11 mouse cellular contexts compared by ENCODE assay signal in genomic region chr12:28872271-28872670, GRCm38 (mm10).
DNase-seq lines count a peak whose midpoint lies in the region; ATAC-seq lines count a peak whose summit lies in the region.
"Had no signal": no experiment of that assay in that cellular context is flagged by ENCODE, and none has a peak within 500 bp of the region (broad histone marks: within the 10 kb centered on the region; RNA-seq: fewer than 3 reads in every experiment).

No protein-coding gene starts in this region.

- WGBS in midbrain, embryonic 15.5 days = 86% methylated on average over 12 of the region's 12 CpGs
- 87% methylated on average over 12 of the region's 12 CpGs for WGBS in midbrain, embryonic 13.5 days

- DNase-seq in gonadal fat pad, adult 2 months (ENCODE audit: low read depth) = peak; percentile 14
- DNase-seq in left cerebral cortex, adult 8-10 months (ENCODE audit: low spot score in 2 of 2) = peak; percentile 46 to 96
- peak; percentile 96 for DNase-seq in telencephalon, adult 2 months (ENCODE audit: low read depth, low spot score)
- DNase-seq in thymus, postnatal 25 days = no peak
- DNase-seq: cerebellum, postnatal 25 days; lung, adult 18-20 months had no signal

- no peak overlapping the region for H3K4me3 ChIP-seq in midbrain, embryonic 15.5 days
- no peak overlapping the region for H3K4me3 ChIP-seq in midbrain, embryonic 13.5 days (replicated peaks)
- H3K4me3 ChIP-seq: forebrain, embryonic 10.5 days; limb, embryonic 10.5 days had no signal

- no peaks in the 10 kb centered on the region for H3K27me3 ChIP-seq in midbrain, embryonic 15.5 days (replicated peaks)
- no peaks in the 10 kb centered on the region for H3K27me3 ChIP-seq in midbrain, embryonic 13.5 days

- H3K4me2 ChIP-seq in midbrain, embryonic 15.5 days = no peak overlapping the region
- no peak overlapping the region for H3K4me2 ChIP-seq in midbrain, embryonic 13.5 days (replicated peaks)

- peaks cover 15% of the 10 kb centered on the region for H3K4me1 ChIP-seq in midbrain, embryonic 15.5 days
- H3K4me1 ChIP-seq in midbrain, embryonic 13.5 days (replicated peaks) = peaks cover 13% of the 10 kb centered on the region

- no peaks in the 10 kb centered on the region for H3K9me3 ChIP-seq in midbrain, embryonic 15.5 days
- H3K9me3 ChIP-seq in midbrain, embryonic 13.5 days = no peaks in the 10 kb centered on the region
- H3K9me3 ChIP-seq: forebrain, embryonic 10.5 days; limb, embryonic 10.5 days had no signal

- H3K36me3 ChIP-seq in midbrain, embryonic 15.5 days (replicated peaks) = no peaks in the 10 kb centered on the region
- peaks cover 27% of the 10 kb centered on the region; the same call in 1 of the 2 replicates for H3K36me3 ChIP-seq in midbrain, embryonic 13.5 days
- H3K36me3 ChIP-seq: forebrain, embryonic 10.5 days had no signal

- ATAC-seq in midbrain, embryonic 15.5 days (replicated peaks) = no peak
- ATAC-seq in midbrain, embryonic 13.5 days = no peak
- no peak for ATAC-seq in erythroblast, adult 5-6 weeks (replicated peaks; ENCODE audit: low FRiP score, poor library complexity, severe bottlenecking)

- no peak overlapping the region for H3K9ac ChIP-seq in midbrain, embryonic 15.5 days
- H3K9ac ChIP-seq in midbrain, embryonic 13.5 days (replicated peaks) = no peak overlapping the region

- H3K27ac ChIP-seq in midbrain, embryonic 15.5 days = 0 out of 2 replicates have a peak overlapping the region, but pooled peaks have one; percentile 30
- no peak overlapping the region for H3K27ac ChIP-seq in midbrain, embryonic 13.5 days
- H3K27ac ChIP-seq: forebrain, embryonic 10.5 days had no signal
